Mouse (Mus musculus) heart, adult 18-20 months (tissue): ENCODE data around the gene Ptpn6. TPM values are rescaled to one million over a fixed set of nuclear protein-coding genes. Genes with fewer than 3 reads are reported as not detected.

Experiments used
- microRNA-seq, 2 experiments: library from miRNA; unstranded; fragments of <30 nt; microRNA quantifications; one replicate each; pipeline ENCODE4 v1.2.0; 2022
- total RNA-seq, 2 experiments: library from RNA; stranded (reverse); gene quantifications; 2 replicates each; pipeline ENCODE4 v1.2.3; 2021

The Ptpn6 gene
- total RNA-seq, 2 experiments from 2014 or later = 3.0 to 12.9 TPM

Small RNA genes lying within 50 kb of the gene (microRNA-seq; reads per million reads assigned to microRNA genes)
- 25.9 to 30.7 reads per million in 2 experiments for gene Mir141
- gene Mir200c = 366 to 2,357 reads per million in 2 experiments

Other genes starting within 250 kb of the Ptpn6 start
- 1 to 10 TPM; 1.3 to 2.1 TPM for gene C1rl, start 245.6 kb downstream of the Ptpn6 start, total RNA-seq
- gene C1ra, start 226.3 kb downstream of the Ptpn6 start, total RNA-seq = 10 to 100 TPM; 12.0 to 17.7 TPM
- 10 to 100 TPM; 27.9 to 33.2 TPM for gene C1s1, start 196.4 kb downstream of the Ptpn6 start, total RNA-seq
- gene C1rb, start 168.4 kb downstream of the Ptpn6 start, total RNA-seq = 1 to 10 TPM; 1.9 TPM
- gene C1s2, start 102.6 kb downstream of the Ptpn6 start, total RNA-seq = under 1 TPM; 0.57 to 0.90 TPM
- 10 to 100 TPM; 37.3 to 38.3 TPM for gene Lpcat3, start 75.7 kb downstream of the Ptpn6 start, total RNA-seq
- gene Emg1, start 26.5 kb downstream of the Ptpn6 start, total RNA-seq = 10 to 100 TPM; 78.1 to 80.8 TPM
- gene Phb2, start 26.4 kb downstream of the Ptpn6 start, total RNA-seq = 100 to 1,000 TPM; 277 to 319 TPM
- gene Grcc10, start 2.7 kb upstream of the Ptpn6 start, total RNA-seq = 100 to 1,000 TPM; 277 to 290 TPM
- gene Gm45234, start 17.3 kb upstream of the Ptpn6 start, total RNA-seq = not detected
- gene Atn1, start 17.8 kb upstream of the Ptpn6 start, total RNA-seq = 10 to 100 TPM; 41.1 to 46.9 TPM
- 1 to 10 TPM; 2.5 to 2.7 TPM for gene Eno2, start 31.0 kb upstream of the Ptpn6 start, total RNA-seq
- under 1 TPM; 0.55 to 0.82 TPM for gene Lrrc23, start 41.0 kb upstream of the Ptpn6 start, total RNA-seq
- 1 to 10 TPM; 2.7 to 3.0 TPM for gene Spsb2, start 69.9 kb upstream of the Ptpn6 start, total RNA-seq
- gene Tpi1, start 75.6 kb upstream of the Ptpn6 start, total RNA-seq = 1,000 to 10,000 TPM in 1 of 2 experiments, 100 to 1,000 TPM in 1; 897 to 1,017 TPM
- 10 to 100 TPM; 74.6 to 78.6 TPM for gene Usp5, start 90.8 kb upstream of the Ptpn6 start, total RNA-seq
- under 1 TPM; 0.54 to 0.55 TPM for gene Cdca3, start 90.8 kb upstream of the Ptpn6 start, total RNA-seq
- gene Gnb3, start 101.6 kb upstream of the Ptpn6 start, total RNA-seq = 10 to 100 TPM; 14.1 to 14.6 TPM
- gene P3h3, start 119.0 kb upstream of the Ptpn6 start, total RNA-seq = 1 to 10 TPM; 8.2 to 8.3 TPM
- under 1 TPM; 0.36 to 0.84 TPM for gene Gpr162, start 125.3 kb upstream of the Ptpn6 start, total RNA-seq
- gene Cd4, start 149.5 kb upstream of the Ptpn6 start, total RNA-seq = 1 to 10 TPM in 1 of 2 experiments, under 1 TPM in 1; 0.50 to 3.7 TPM
- under 1 TPM; 0.23 to 0.35 TPM for gene Lag3, start 173.0 kb upstream of the Ptpn6 start, total RNA-seq
- gene Ptms, start 181.4 kb upstream of the Ptpn6 start, total RNA-seq = 100 to 1,000 TPM; 135 to 139 TPM
- 100 to 1,000 TPM; 185 to 191 TPM for gene Mlf2, start 192.7 kb upstream of the Ptpn6 start, total RNA-seq
- 100 to 1,000 TPM in 1 of 2 experiments, 10 to 100 TPM in 1; 94.3 to 102 TPM for gene Cops7a, start 226.8 kb upstream of the Ptpn6 start, total RNA-seq